Mouse (Mus musculus) CH12.LX (cell line): ENCODE measurements around the gene Myh9. TPM values are rescaled to one million over a fixed set of nuclear protein-coding genes. Genes with fewer than 3 reads are reported as not detected.

Experiments used
- DNase-seq: peaks from one replicate; pipeline ENCODE4 v3.0.0-alpha.2; 2013; ENCODE audit errors: extremely low read depth
- H3K27ac ChIP-seq: 2 replicates; pipeline ENCODE4 v1.5.1; 2012; ENCODE audit warnings: low read depth, mild to moderate bottlenecking, control low read depth, moderate library complexity; ENCODE audit not compliant: insufficient read depth
- H3K27me3 ChIP-seq: replicated peaks from 2 replicates; pipeline ENCODE3; 2012; ENCODE audit warnings: inconsistent platforms
- H3K36me3 ChIP-seq, 2 experiments: replicated peaks in 1 of 2; 2 replicates each; pipeline versions ENCODE3 to v1.6.1; 2012; ENCODE audit warnings: inconsistent platforms in 1 of 2, low read length in 1 of 2, mild to moderate bottlenecking in 1 of 2, mixed read lengths in 1 of 2, moderate library complexity in 1 of 2; ENCODE audit not compliant: control insufficient read depth in 1 of 2, insufficient read depth in 1 of 2
- H3K4me1 ChIP-seq, 2 experiments: 2 replicates each; pipeline ENCODE4 v1.6.1; 2012; ENCODE audit warnings: inconsistent platforms in 1 of 2, moderate library complexity in 1 of 2; ENCODE audit not compliant: insufficient read depth in 2 of 2, control insufficient read depth in 1 of 2
- H3K4me2 ChIP-seq: 2 replicates; pipeline ENCODE4 v1.6.1; 2012; ENCODE audit warnings: low read depth, mild to moderate bottlenecking, control low read depth; ENCODE audit not compliant: poor library complexity, insufficient read depth, severe bottlenecking
- H3K4me3 ChIP-seq, 3 experiments: fragments of 150-350 bp in 1 of 3; sonication (generic) in 1 of 3; replicated peaks in 1 of 3; 2 replicates each; pipeline versions ENCODE3 to v1.5.1; 2011 to 2012; ENCODE audit warnings: low read depth in 2 of 3, low read length in 2 of 3, mild to moderate bottlenecking in 2 of 3, moderate library complexity in 2 of 3, control low read depth in 1 of 3, improper control_type of control experiment in 1 of 3, inconsistent platforms in 1 of 3, mixed read lengths in 1 of 3; ENCODE audit not compliant: poor library complexity in 1 of 3
- H3K79me2 ChIP-seq: replicated peaks from 2 replicates; pipeline ENCODE4 v1.6.1; 2012; ENCODE audit warnings: mild to moderate bottlenecking, moderate library complexity; ENCODE audit not compliant: control insufficient read depth, poor library complexity, insufficient read depth, severe bottlenecking; ENCODE audit errors: extremely low read depth
- H3K9ac ChIP-seq: 2 replicates; pipeline ENCODE4 v1.6.1; 2012; ENCODE audit warnings: low read depth, mild to moderate bottlenecking, control low read depth, moderate library complexity; ENCODE audit not compliant: insufficient read depth
- H3K9me3 ChIP-seq: replicated peaks from 2 replicates; pipeline ENCODE3; 2012; ENCODE audit warnings: low read length, inconsistent platforms, mixed read lengths
- BHLHE40 ChIP-seq: IDR thresholded peaks from 2 replicates; pipeline ENCODE4 v1.6.1; 2011; ENCODE audit warnings: mild to moderate bottlenecking, low read depth, low read length, improper control_type of control experiment
- CHD1 ChIP-seq: IDR thresholded peaks from 2 replicates; pipeline ENCODE4 v1.6.1; 2012; ENCODE audit warnings: low read depth, low read length, improper control_type of control experiment, inconsistent platforms
- CHD2 ChIP-seq: IDR thresholded peaks from 2 replicates; pipeline ENCODE4 v1.6.1; 2011; ENCODE audit warnings: low read length, improper control_type of control experiment
- E2F4 ChIP-seq: IDR thresholded peaks from 2 replicates; pipeline ENCODE4 v1.6.1; 2011; ENCODE audit warnings: low read depth, low read length, improper control_type of control experiment; ENCODE audit not compliant: insufficient replicate concordance
- ELF1 ChIP-seq: IDR thresholded peaks from 2 replicates; pipeline ENCODE4 v1.6.1; 2014; ENCODE audit warnings: low read depth, mild to moderate bottlenecking, inconsistent platforms, low read length, improper control_type of control experiment
- EP300 ChIP-seq: IDR thresholded peaks from 2 replicates; pipeline ENCODE4 v1.6.1; 2011; ENCODE audit warnings: low read length, improper control_type of control experiment
- ETS1 ChIP-seq: conservative IDR thresholded peaks from 2 replicates; pipeline ENCODE4 v1.6.1; 2012; ENCODE audit warnings: low read depth, mild to moderate bottlenecking, inconsistent platforms, low read length, improper control_type of control experiment, moderate library complexity
- GABPA ChIP-seq: IDR thresholded peaks from 2 replicates; pipeline ENCODE4 v1.6.1; 2012; ENCODE audit warnings: low read depth, low read length, improper control_type of control experiment, inconsistent platforms; ENCODE audit not compliant: insufficient replicate concordance
- IRF4 ChIP-seq: IDR thresholded peaks from 2 replicates; pipeline ENCODE4 v1.6.1; 2014; ENCODE audit warnings: low read depth, mild to moderate bottlenecking, inconsistent platforms, low read length, improper control_type of control experiment
- JUN ChIP-seq: IDR thresholded peaks from 2 replicates; pipeline ENCODE4 v1.6.1; 2011; ENCODE audit warnings: low read depth, mild to moderate bottlenecking, low read length, improper control_type of control experiment, moderate library complexity; ENCODE audit not compliant: insufficient read depth
- JUND ChIP-seq: conservative IDR thresholded peaks from 2 replicates; pipeline ENCODE4 v1.6.1; 2011; ENCODE audit warnings: low read depth, low read length, improper control_type of control experiment
- KAT2A ChIP-seq: IDR thresholded peaks from 2 replicates; pipeline ENCODE4 v1.6.1; 2012; ENCODE audit warnings: low read length, improper control_type of control experiment, inconsistent platforms; ENCODE audit not compliant: insufficient replicate concordance
- MAFK ChIP-seq: IDR thresholded peaks from 2 replicates; pipeline ENCODE4 v1.6.1; 2011; ENCODE audit warnings: low read length, improper control_type of control experiment; ENCODE audit not compliant: insufficient replicate concordance
- MAX ChIP-seq: IDR thresholded peaks from 2 replicates; pipeline ENCODE4 v1.6.1; 2011; ENCODE audit warnings: low read length, improper control_type of control experiment
- MAZ ChIP-seq: IDR thresholded peaks from 2 replicates; pipeline ENCODE4 v1.6.1; 2012; ENCODE audit warnings: low read depth, mild to moderate bottlenecking, inconsistent platforms, low read length, improper control_type of control experiment, moderate library complexity
- MEF2A ChIP-seq: IDR thresholded peaks from 2 replicates; pipeline ENCODE4 v1.6.1; 2014; ENCODE audit warnings: low read depth, mild to moderate bottlenecking, inconsistent platforms, low read length, improper control_type of control experiment, borderline replicate concordance
- MYC ChIP-seq: IDR thresholded peaks from 2 replicates; pipeline ENCODE4 v1.6.1; 2011; ENCODE audit warnings: low read depth, mild to moderate bottlenecking, improper control_type of control experiment, low read length
- POLR2A ChIP-seq: IDR thresholded peaks from 2 replicates; pipeline ENCODE4 v1.6.1; 2011; ENCODE audit warnings: low read depth, mild to moderate bottlenecking, improper control_type of control experiment, low read length
- RCOR1 ChIP-seq: conservative IDR thresholded peaks from 2 replicates; pipeline ENCODE4 v1.6.1; 2012; ENCODE audit warnings: low read depth, mild to moderate bottlenecking, inconsistent platforms, low read length, improper control_type of control experiment
- SIN3A ChIP-seq: IDR thresholded peaks from 2 replicates; pipeline ENCODE4 v1.6.1; 2012; ENCODE audit warnings: low read length, improper control_type of control experiment, inconsistent platforms
- TBP ChIP-seq: conservative IDR thresholded peaks from 2 replicates; pipeline ENCODE4 v1.6.1; 2011; ENCODE audit warnings: low read depth, low read length, improper control_type of control experiment
- TCF12 ChIP-seq: IDR thresholded peaks from 2 replicates; pipeline ENCODE4 v1.6.1; 2014; ENCODE audit warnings: low read depth, mild to moderate bottlenecking, inconsistent platforms, low read length, improper control_type of control experiment
- USF1 ChIP-seq: IDR thresholded peaks from 2 replicates; pipeline ENCODE4 v1.6.1; 2014; ENCODE audit warnings: low read depth, mild to moderate bottlenecking, inconsistent platforms, low read length, improper control_type of control experiment
- USF2 ChIP-seq: conservative IDR thresholded peaks from 2 replicates; pipeline ENCODE4 v1.6.1; 2011; ENCODE audit warnings: low read depth, low read length, improper control_type of control experiment
- ZC3H11A ChIP-seq: IDR thresholded peaks from 2 replicates; pipeline ENCODE4 v1.6.1; 2012; ENCODE audit warnings: low read depth, mild to moderate bottlenecking, inconsistent platforms, low read length, improper control_type of control experiment
- ZKSCAN1 ChIP-seq: IDR thresholded peaks from 2 replicates; pipeline ENCODE4 v1.6.1; 2012; ENCODE audit warnings: low read depth, inconsistent platforms, low read length, improper control_type of control experiment, borderline replicate concordance
- ZMIZ1 ChIP-seq: IDR thresholded peaks from 2 replicates; pipeline ENCODE4 v1.6.1; 2012; ENCODE audit warnings: low read depth, mild to moderate bottlenecking, inconsistent platforms, low read length, improper control_type of control experiment
- ZNF384 ChIP-seq: IDR thresholded peaks from 2 replicates; pipeline ENCODE4 v1.6.1; 2012; ENCODE audit warnings: low read depth, low read length, improper control_type of control experiment, inconsistent platforms
- dilution Hi-C: fragments of 300-500 bp; cut with MboI; formaldehyde crosslinking; loops from 2 replicates; pipeline ENCODE4 v1.14.3; 2020; ENCODE audit warnings: low sequenced_read_pairs; ENCODE audit not compliant: extremely low pct_unique_long_range_greater_than_20kb, extremely low pct_ligation_motif_present
- in situ Hi-C: fragments of 300-500 bp; cut with MboI; formaldehyde crosslinking; loops from 3 replicates; pipeline ENCODE4 v1.14.3; 2019; ENCODE audit warnings: low sequenced_read_pairs, low pct_ligation_motif_present, low pct_unique_long_range_greater_than_20kb, mixed read lengths
- polyA plus RNA-seq: library from polyadenylated mRNA; unstranded; fragments of >175 nt; gene quantifications from 2 replicates; pipeline ENCODE4 v1.2.1, GENCODE M21; 2012; ENCODE audit warnings: low read depth; ENCODE audit not compliant: insufficient read length
- total RNA-seq, 2 experiments: library from RNA; depleted of rRNA; stranded (reverse); fragments of 300-350 nt in 1 of 2; fragments of >200 nt in 1 of 2; gene quantifications; 2 replicates each; pipeline ENCODE4 v1.2.3; 2012 to 2014

The Myh9 gene
- total and polyA plus RNA-seq, 3 experiments, result 43.8 to 165 (median 146) TPM

GRCm38 (mm10) chr15:77862991-77863972, 21.3 kb upstream of the Myh9 start:
- peak overlapping the region; percentile 94 for H3K27ac ChIP-seq
- H3K36me3 ChIP-seq, result no peaks in the 10 kb centered on the region
- in situ Hi-C loops (no loop called here), dilution Hi-C loops (no loop called here)
- no peaks in the 10 kb centered on the region for H3K79me2 ChIP-seq
- peak; percentile 90; the same call in 1 of the 2 replicates for TF ChIP-seq ZNF384
- TF ChIP-seq ETS1, result peak; percentile 84
- peak; percentile 83 for TF ChIP-seq SIN3A
- TF ChIP-seq GABPA, result no peak
- TF ChIP-seq TBP, result 0 out of 2 replicates have a peak, but pooled peaks have one; percentile 34
- TF ChIP-seq JUND, result peak; percentile 87
- peak; percentile 85 for TF ChIP-seq JUN
- peak; percentile 26; the same call in 1 of the 2 replicates for TF ChIP-seq RCOR1
- no peak for TF ChIP-seq ELF1
- TF ChIP-seq MAX, result 0 out of 2 replicates have a peak, but pooled peaks have one; percentile 14
- peak; percentile 77 for TF ChIP-seq MEF2A
- TF ChIP-seq EP300, result peak; percentile 96
- peak; percentile 88 for TF ChIP-seq TCF12
- TF ChIP-seq IRF4, result peak; percentile 96
- TF ChIP-seq ZKSCAN1, result no peak
- TF ChIP-seq MAFK, result 0 out of 2 replicates have a peak, but pooled peaks have one; percentile 37
- TF ChIP-seq BHLHE40, result no peak
- peak; percentile 51; the same call in 1 of the 2 replicates for TF ChIP-seq CHD1
- TF ChIP-seq POLR2A, result peak; percentile 40; the same call in 1 of the 2 replicates
- no peak for TF ChIP-seq MYC
- TF ChIP-seq USF1, result no peak
- no peak for TF ChIP-seq MAZ
- TF ChIP-seq ZC3H11A, result no peak
- no peak for TF ChIP-seq ZMIZ1
- no peak for TF ChIP-seq KAT2A
- peak; percentile 71; the same call in 1 of the 2 replicates for TF ChIP-seq CHD2
- no peak for TF ChIP-seq E2F4
- TF ChIP-seq USF2, result no peak
- peak overlapping the region; percentile 84 for H3K4me2 ChIP-seq
- H3K9ac ChIP-seq, result peak overlapping the region; percentile 42
- H3K27me3 ChIP-seq, result no peaks in the 10 kb centered on the region
- H3K4me1 ChIP-seq, result peaks cover 26 to 53% of the 10 kb centered on the region in 2 experiments
- DNase-seq, result peak; percentile 82
- peak overlapping the region in 2 of 3 experiments; percentile 15 to 20 for H3K4me3 ChIP-seq
- peaks cover 8% of the 10 kb centered on the region for H3K9me3 ChIP-seq
